Mouse (Mus musculus) gastrocnemius, adult 2 months (tissue): ENCODE measurements around the gene St3gal2. TPM values are rescaled to one million over a fixed set of nuclear protein-coding genes. Genes with fewer than 3 reads are reported as not detected.

ENCODE experiments used
- DNase-seq: peaks from one replicate; pipeline ENCODE4 v3.0.0; 2022
- H3K27ac ChIP-seq: fragments of 200-600 bp; 2 replicates; pipeline ENCODE4 v1.8.1; 2022; ENCODE audit warnings: mild to moderate bottlenecking
- H3K4me3 ChIP-seq: fragments of 200-600 bp; 2 replicates; pipeline ENCODE4 v1.8.1; 2022; ENCODE audit warnings: mild to moderate bottlenecking, moderate library complexity
- CTCF ChIP-seq: fragments of 200-600 bp; IDR thresholded peaks from 2 replicates; pipeline ENCODE4 v1.8.1; 2022; ENCODE audit warnings: antibody characterized with exemption, mild to moderate bottlenecking, moderate library complexity
- intact Hi-C: fragments of 180-260 bp; cut with DNase I; formaldehyde crosslinking; loops from one replicate; pipeline ENCODE4 v1.15.1; 2025
- long read RNA-seq, 2 experiments: library from polyadenylated mRNA; stranded (forward); transcript quantifications; one replicate each; pipeline ENCODE4 v2.0.0; 2021
- total RNA-seq, 2 experiments: library from RNA; stranded (reverse); gene quantifications; 2 replicates each; pipeline ENCODE4 v1.2.3; 2021

The St3gal2 gene
- 10 to 100 TPM; 46.4 to 51.0 TPM for total RNA-seq
- long read RNA-seq, experiment 1, full-length matches to known transcripts, result 56 of 75 reads
- long read RNA-seq, experiment 1, partial matches to known transcripts, result 15 of 75 reads
- long read RNA-seq, experiment 1, other reads (novel, unspliced or antisense), result 4 of 75 reads
- long read RNA-seq, experiment 2, full-length matches to known transcripts, result 60 of 85 reads
- long read RNA-seq, experiment 2, partial matches to known transcripts, result 19 of 85 reads
- long read RNA-seq, experiment 2, other reads (novel, unspliced or antisense), result 6 of 85 reads

- no peak for TF ChIP-seq CTCF
- Histone ChIP-seq H3K4me3 (peak within 1 kb of the TSS; percentile 76), H3K27ac (peak within 1 kb of the TSS; percentile 95)
- DNase-seq, result peak; percentile 93
- intact Hi-C loops, result loop anchor here (2.0 to 5.0 kb wide), 3 partner anchors 15 to 48 kb away; no protein-coding TSS in a partner anchor
These were observed at the start of gene St3gal2 for GRCm38 (mm10) chr8:110919341-110920031. TSS of gene St3gal2 (plus strand) at chr8:110919922.

- Histone ChIP-seq H3K4me3 (no peak overlapping the region), H3K27ac (peak overlapping the region; percentile 72)
- intact Hi-C loops, result no loop called here
- DNase-seq, result peak; percentile 43
- no peak for TF ChIP-seq CTCF
These were observed 49.2 kb upstream of the St3gal2 start for GRCm38 (mm10) chr8:110870501-110870900.

DNA sequence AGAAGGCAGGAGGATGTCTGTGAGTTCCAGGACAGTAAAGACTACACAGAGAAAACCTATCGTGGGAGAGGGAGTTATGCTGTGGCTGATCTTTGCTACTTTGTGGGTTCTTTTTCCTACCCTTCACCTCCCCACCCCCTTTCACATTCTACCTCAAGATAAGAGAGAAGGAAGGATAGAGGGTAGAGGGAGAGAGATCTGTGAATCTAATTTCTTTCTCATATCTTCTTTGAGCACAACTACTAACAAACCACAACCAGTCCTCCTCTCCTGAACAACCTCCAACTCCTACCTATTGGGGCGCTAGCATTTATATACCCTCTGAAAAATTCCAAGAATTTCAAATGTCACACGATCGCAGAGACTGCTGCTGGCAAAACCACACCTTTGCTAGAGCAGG is 41.9 kb upstream of the St3gal2 start:
- intact Hi-C loops, result no loop called here
- no peak for TF ChIP-seq CTCF
- no peak for DNase-seq

DNA sequence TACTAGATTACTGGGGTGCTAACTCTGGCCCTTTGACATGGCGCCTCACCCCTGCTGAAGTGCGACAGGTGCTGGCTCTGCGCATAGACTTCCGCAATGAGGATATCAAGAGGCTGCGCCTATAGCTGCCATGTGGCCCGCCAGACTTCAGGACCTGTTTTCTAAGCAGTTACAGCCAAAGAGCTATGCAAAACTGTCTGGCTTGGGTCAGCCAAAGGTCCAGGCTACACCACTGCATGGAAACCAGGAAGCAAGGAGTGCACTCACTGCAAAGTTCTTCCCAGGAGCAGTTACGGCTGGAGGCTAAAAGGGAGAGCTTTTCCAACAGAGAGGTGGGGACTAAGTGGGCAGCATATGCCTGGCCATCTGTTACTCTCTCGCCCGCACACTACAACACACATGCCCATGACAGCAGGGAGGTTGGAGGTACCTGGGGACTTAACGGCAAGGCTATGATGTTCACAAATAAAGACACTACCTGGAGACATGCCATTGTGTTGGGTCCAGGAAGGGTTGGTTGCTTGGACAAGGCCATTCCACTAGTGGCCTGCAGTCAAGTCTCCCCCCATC is 37.9 kb upstream of the St3gal2 start:
- no peak overlapping the region for H3K27ac ChIP-seq
- no peak for TF ChIP-seq CTCF
- DNase-seq, result no peak
- intact Hi-C loops, result no loop called here
- no peak overlapping the region for H3K4me3 ChIP-seq

More for the DNA sequence above, 41.9 kb upstream of the St3gal2 start:
- H3K4me3 ChIP-seq, result no peak overlapping the region
- no peak overlapping the region for H3K27ac ChIP-seq

DNA sequence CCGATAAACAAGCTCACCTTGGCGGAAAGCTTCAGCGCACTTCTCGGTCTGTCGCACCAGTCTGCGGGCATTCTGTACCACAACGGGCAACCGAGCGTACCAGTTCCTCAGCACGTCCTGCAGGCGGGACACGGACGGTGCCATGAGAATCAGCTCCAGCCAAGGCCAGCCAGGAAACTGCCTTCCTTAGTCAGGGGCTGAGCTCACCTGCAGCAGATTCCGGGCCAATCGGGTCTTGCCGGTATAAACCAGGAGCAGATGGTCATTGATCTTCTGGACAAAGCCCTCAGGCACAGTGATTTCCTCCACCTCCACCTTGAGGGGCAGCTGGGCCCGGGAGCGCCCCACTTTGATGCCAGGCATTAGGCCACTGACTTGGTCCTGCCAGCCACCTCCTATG is 35.9 kb upstream of the St3gal2 start:
- Histone ChIP-seq H3K4me3 (no peak overlapping the region), H3K27ac (no peak overlapping the region)
- intact Hi-C loops, result no loop called here
- no peak for TF ChIP-seq CTCF
- no peak for DNase-seq

- H3K27ac ChIP-seq, result no peak overlapping the region
- no peak overlapping the region for H3K4me3 ChIP-seq
- TF ChIP-seq CTCF, result no peak
- intact Hi-C loops, result no loop called here
- no peak for DNase-seq
These were observed 33.1 kb upstream of the St3gal2 start for GRCm38 (mm10) chr8:110886634-110887033.

DNA sequence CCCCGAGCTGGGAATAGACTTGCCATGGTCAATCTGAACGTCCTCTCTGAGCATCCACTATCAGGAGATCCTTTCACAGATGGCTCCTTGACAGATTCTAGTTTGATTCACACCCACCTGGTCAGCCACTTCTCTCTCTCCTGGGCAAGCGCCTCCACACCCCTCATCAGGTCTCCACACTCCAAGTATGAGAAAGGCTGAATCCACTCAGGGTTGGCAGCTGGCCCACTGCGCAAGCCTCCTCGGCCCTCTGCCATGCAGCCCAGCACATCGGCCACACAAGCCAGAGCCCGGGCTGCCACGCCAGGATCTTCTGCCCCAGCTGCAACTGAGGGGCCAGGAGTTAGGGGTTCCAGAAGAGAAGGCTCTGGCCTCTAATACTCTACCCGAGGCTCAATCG is 32.2 kb upstream of the St3gal2 start:
- Histone ChIP-seq H3K27ac (no peak overlapping the region), H3K4me3 (no peak overlapping the region)
- peak; percentile 46 for DNase-seq
- intact Hi-C loops, result no loop called here
- TF ChIP-seq CTCF, result no peak

DNA sequence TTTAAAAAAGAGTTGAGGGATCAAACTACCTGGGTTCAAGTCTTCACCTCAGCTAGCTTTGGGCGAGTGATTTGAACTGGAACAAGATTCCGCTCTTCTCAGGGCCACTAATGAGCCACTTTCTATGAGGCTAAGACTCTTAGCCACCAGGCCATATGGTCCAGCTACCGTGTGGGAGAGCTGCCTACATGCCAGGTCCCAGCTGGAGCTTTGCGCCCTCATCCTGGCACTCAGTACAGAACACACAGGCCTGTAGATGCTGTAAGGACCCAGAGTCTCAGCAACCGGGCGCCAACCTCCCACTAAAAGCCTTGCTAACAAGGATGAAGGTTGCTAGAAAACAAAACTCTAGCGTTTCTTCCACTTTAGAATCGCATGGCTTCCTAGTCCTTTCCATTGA is 31.3 kb upstream of the St3gal2 start:
- Histone ChIP-seq H3K4me3 (no peak overlapping the region), H3K27ac (peak overlapping the region; percentile 46)
- no peak for DNase-seq
- TF ChIP-seq CTCF, result no peak
- intact Hi-C loops, result no loop called here

GRCm38 (mm10) chr8:110888860-110889259 is 30.9 kb upstream of the St3gal2 start:
- no peak overlapping the region for H3K4me3 ChIP-seq
- peak; percentile 8; the same call in 1 of the 2 replicates for TF ChIP-seq CTCF
- peak overlapping the region; percentile 46 for H3K27ac ChIP-seq
- intact Hi-C loops, result no loop called here
- DNase-seq, result peak; percentile 81

- DNase-seq, result no peak
- H3K4me3 ChIP-seq, result no peak overlapping the region
- no peak overlapping the region for H3K27ac ChIP-seq
- no peak for TF ChIP-seq CTCF
- intact Hi-C loops, result loop anchor here (10.0 kb wide), 1 partner anchor 185 kb away; no protein-coding TSS in a partner anchor
These were observed 29.7 kb upstream of the St3gal2 start for GRCm38 (mm10) chr8:110889904-110890470.

- H3K27ac ChIP-seq, result no peak overlapping the region
- TF ChIP-seq CTCF, result no peak
- intact Hi-C loops, result loop anchor here (10.0 kb wide), 1 partner anchor 183 kb away; no protein-coding TSS in a partner anchor
These were observed 27.7 kb upstream of the St3gal2 start for GRCm38 (mm10) chr8:110892040-110892439.

GRCm38 (mm10) chr8:110892913-110893312 is 26.8 kb upstream of the St3gal2 start:
- no peak for DNase-seq
- Histone ChIP-seq H3K27ac (no peak overlapping the region), H3K4me3 (no peak overlapping the region)
- intact Hi-C loops, result loop anchor here (10.0 kb wide), 1 partner anchor 182 kb away; no protein-coding TSS in a partner anchor
- no peak for TF ChIP-seq CTCF

More at GRCm38 (mm10) chr8:110892040-110892439, 27.7 kb upstream of the St3gal2 start:
- DNase-seq, result no peak
- no peak overlapping the region for H3K4me3 ChIP-seq

- TF ChIP-seq CTCF, result no peak
- intact Hi-C loops, result loop anchor here (10.0 kb wide), 1 partner anchor 180 kb away; no protein-coding TSS in a partner anchor
- no peak overlapping the region for H3K4me3 ChIP-seq
- H3K27ac ChIP-seq, result no peak overlapping the region
- DNase-seq, result no peak
These were observed 24.9 kb upstream of the St3gal2 start for GRCm38 (mm10) chr8:110894851-110895250.
